ENCODE assay signal across 12 mouse cellular contexts in genomic region chr2:156843331-156843730, GRCm38 (mm10). TPM values are rescaled to one million over a fixed set of nuclear protein-coding genes. Genes with fewer than 3 reads are reported as not detected.
A peak's percentile ranks its signal among the peaks of the same experiment; 100 is the strongest.
DNase-seq lines count a peak whose midpoint lies in the region; ATAC-seq lines count a peak whose summit lies in the region.
"Had no signal": no experiment of that assay in that cellular context is flagged by ENCODE, and none has a peak within 500 bp of the region (broad histone marks: within the 10 kb centered on the region; RNA-seq: fewer than 3 reads in every experiment).

No protein-coding gene starts in this region.

- H3K27ac ChIP-seq in intestine, embryonic 15.5 days, result 0 out of 2 replicates have a peak overlapping the region, but pooled peaks have one; percentile 2
- no peak overlapping the region for H3K27ac ChIP-seq in intestine, embryonic 16.5 days (ENCODE audit: low read length)
- no peak overlapping the region for H3K27ac ChIP-seq in neural tube, embryonic 13.5 days (replicated peaks)
- peak overlapping the region; percentile 95; the same call in 1 of the 2 replicates for H3K27ac ChIP-seq in stomach, embryonic 15.5 days
- H3K27ac ChIP-seq: macrophage had no signal

- H3K27me3 ChIP-seq in intestine, embryonic 15.5 days (replicated peaks), result no peaks in the 10 kb centered on the region
- H3K27me3 ChIP-seq in intestine, embryonic 16.5 days (replicated peaks; ENCODE audit: control insufficient read depth, insufficient read depth, low read length), result no peaks in the 10 kb centered on the region
- H3K27me3 ChIP-seq in neural tube, embryonic 13.5 days, result peaks cover 21% of the 10 kb centered on the region; the same call in 1 of the 2 replicates
- H3K27me3 ChIP-seq in stomach, embryonic 15.5 days (replicated peaks), result no peaks in the 10 kb centered on the region

- no peak overlapping the region for H3K9ac ChIP-seq in intestine, embryonic 15.5 days
- no peak overlapping the region for H3K9ac ChIP-seq in intestine, embryonic 16.5 days (ENCODE audit: low read depth, low read length)
- no peak overlapping the region for H3K9ac ChIP-seq in neural tube, embryonic 13.5 days
- no peak overlapping the region for H3K9ac ChIP-seq in stomach, embryonic 15.5 days

- no peak for ATAC-seq in intestine, embryonic 15.5 days
- no peak for ATAC-seq in intestine, embryonic 16.5 days
- ATAC-seq in neural tube, embryonic 13.5 days (ENCODE audit: low read depth), result no peak
- ATAC-seq in stomach, embryonic 15.5 days (ENCODE audit: insufficient read depth, low FRiP score, low read depth), result no peak
- ATAC-seq: inflammation-experienced regulatory T-cells, adult 6 months had no signal

- peaks cover 48% of the 10 kb centered on the region for H3K4me1 ChIP-seq in intestine, embryonic 15.5 days (replicated peaks)
- peaks cover 45% of the 10 kb centered on the region for H3K4me1 ChIP-seq in intestine, embryonic 16.5 days (ENCODE audit: control insufficient read depth, insufficient read depth, low read length)
- H3K4me1 ChIP-seq in neural tube, embryonic 13.5 days (replicated peaks), result peaks cover 85% of the 10 kb centered on the region
- peaks cover 51% of the 10 kb centered on the region for H3K4me1 ChIP-seq in stomach, embryonic 15.5 days

- peak; percentile 43 to 65 for DNase-seq in cerebellum, postnatal 10 days
- DNase-seq in cerebellum, adult 8-10 months, result no peak
- no peak for DNase-seq in neural tube, embryonic 10.5 days (ENCODE audit: extremely low spot score, low spot score)
- no peak for DNase-seq in frontal cortex, postnatal 10 days (ENCODE audit: low spot score in 2 of 2)
- DNase-seq: cerebellum, adult 9-10 months; layer of hippocampus, adult 9-11 months had no signal

- H3K9me3 ChIP-seq in intestine, embryonic 15.5 days, result no peaks in the 10 kb centered on the region
- no peaks in the 10 kb centered on the region for H3K9me3 ChIP-seq in intestine, embryonic 16.5 days (ENCODE audit: control insufficient read depth, low read length)
- H3K9me3 ChIP-seq in neural tube, embryonic 13.5 days, result no peaks in the 10 kb centered on the region
- H3K9me3 ChIP-seq in stomach, embryonic 15.5 days, result no peaks in the 10 kb centered on the region

- peak overlapping the region; percentile 86 for H3K4me2 ChIP-seq in intestine, embryonic 15.5 days (replicated peaks)
- H3K4me2 ChIP-seq in intestine, embryonic 16.5 days (ENCODE audit: low read depth, low read length), result no peak overlapping the region
- H3K4me2 ChIP-seq in neural tube, embryonic 13.5 days, result peak overlapping the region; percentile 87
- peak overlapping the region; percentile 87 for H3K4me2 ChIP-seq in stomach, embryonic 15.5 days

- no peak overlapping the region for H3K4me3 ChIP-seq in intestine, embryonic 15.5 days (replicated peaks)
- no peak overlapping the region for H3K4me3 ChIP-seq in intestine, embryonic 16.5 days (ENCODE audit: low read length)
- no peak overlapping the region for H3K4me3 ChIP-seq in neural tube, embryonic 13.5 days
- no peak overlapping the region for H3K4me3 ChIP-seq in stomach, embryonic 15.5 days (replicated peaks)

- H3K36me3 ChIP-seq in intestine, embryonic 15.5 days, result peaks cover 8% of the 10 kb centered on the region
- H3K36me3 ChIP-seq in intestine, embryonic 16.5 days (ENCODE audit: control insufficient read depth, insufficient read depth, low read length), result peaks cover 6% of the 10 kb centered on the region; the same call in 1 of the 2 replicates
- peaks cover 5% of the 10 kb centered on the region; the same call in 1 of the 2 replicates for H3K36me3 ChIP-seq in neural tube, embryonic 13.5 days
- peaks cover 20% of the 10 kb centered on the region for H3K36me3 ChIP-seq in stomach, embryonic 15.5 days

- WGBS in intestine, embryonic 15.5 days, result 53% methylated on average over 10 of the region's 10 CpGs
- WGBS in intestine, embryonic 16.5 days, result 51% methylated on average over 10 of the region's 10 CpGs
- 59% methylated on average over 10 of the region's 10 CpGs for WGBS in neural tube, embryonic 13.5 days
- WGBS in stomach, embryonic 15.5 days, result 66% methylated on average over 10 of the region's 10 CpGs

RNA-seq across cellular contexts. Expression of gene Tgif2, which starts 3.5 kb away (rescaled TPM):
- 34.3 and 38.3 TPM in 2 replicates for polyA plus RNA-seq in intestine, embryonic 15.5 days (2015; fragmentation: Nextera tagmentation; extraction: Ambion mirVana)
- 28.3 and 28.6 TPM in 2 replicates for polyA plus RNA-seq in intestine, embryonic 16.5 days (2015; fragmentation: Nextera tagmentation; extraction: Ambion mirVana)
- polyA plus RNA-seq in neural tube, embryonic 13.5 days (2015; fragmentation: Nextera tagmentation; extraction: Ambion mirVana), result 24.1 and 31.1 TPM in 2 replicates
- 41.5 and 45.9 TPM in 2 replicates for polyA plus RNA-seq in stomach, embryonic 15.5 days (2015; fragmentation: Nextera tagmentation; extraction: Ambion mirVana)

RNA-seq across cellular contexts. Expression of gene 4930518I15Rik, which starts 14.4 kb away (rescaled TPM):
- 5.3 and 6.7 TPM in 2 replicates for polyA plus RNA-seq in intestine, embryonic 15.5 days (2015; fragmentation: Nextera tagmentation; extraction: Ambion mirVana)
- polyA plus RNA-seq in intestine, embryonic 16.5 days (2015; fragmentation: Nextera tagmentation; extraction: Ambion mirVana), result 5.1 and 5.3 TPM in 2 replicates
- 8.3 and 10.4 TPM in 2 replicates for polyA plus RNA-seq in neural tube, embryonic 13.5 days (2015; fragmentation: Nextera tagmentation; extraction: Ambion mirVana)
- 8.1 and 9.1 TPM in 2 replicates for polyA plus RNA-seq in stomach, embryonic 15.5 days (2015; fragmentation: Nextera tagmentation; extraction: Ambion mirVana)

RNA-seq across cellular contexts. Expression of gene Rab5if, which starts 19.6 kb away (rescaled TPM):
- 304 and 311 TPM in 2 replicates for polyA plus RNA-seq in intestine, embryonic 15.5 days (2015; fragmentation: Nextera tagmentation; extraction: Ambion mirVana)
- 295 and 299 TPM in 2 replicates for polyA plus RNA-seq in intestine, embryonic 16.5 days (2015; fragmentation: Nextera tagmentation; extraction: Ambion mirVana)
- polyA plus RNA-seq in neural tube, embryonic 13.5 days (2015; fragmentation: Nextera tagmentation; extraction: Ambion mirVana), result 161 and 167 TPM in 2 replicates
- polyA plus RNA-seq in stomach, embryonic 15.5 days (2015; fragmentation: Nextera tagmentation; extraction: Ambion mirVana), result 224 and 234 TPM in 2 replicates

RNA-seq across cellular contexts. Expression of gene Sla2, which starts 43.7 kb away (rescaled TPM):
- polyA plus RNA-seq in intestine, embryonic 15.5 days (2015; fragmentation: Nextera tagmentation; extraction: Ambion mirVana), result 0.53 and 0.66 TPM in 2 replicates
- polyA plus RNA-seq in intestine, embryonic 16.5 days (2015; fragmentation: Nextera tagmentation; extraction: Ambion mirVana), result 0.54 and 0.71 TPM in 2 replicates
- polyA plus RNA-seq in neural tube, embryonic 13.5 days (2015; fragmentation: Nextera tagmentation; extraction: Ambion mirVana), result 0.18 TPM in 1 of 2 replicates, not detected in the other
- polyA plus RNA-seq in stomach, embryonic 15.5 days (2015; fragmentation: Nextera tagmentation; extraction: Ambion mirVana), result 0.34 and 0.58 TPM in 2 replicates

Comparison
In these comparisons a context has a peak if more than half of its experiments do, and no peak if none do; other contexts are left out.
1. DNase-seq: peak in cerebellum, postnatal 10 days (2 of 2); none in cerebellum, adult 8-10 months (single experiment), neural tube, embryonic 10.5 days (single experiment) and frontal cortex, postnatal 10 days (0 of 2).
2. H3K27ac ChIP-seq: peak in intestine, embryonic 15.5 days (single experiment) and stomach, embryonic 15.5 days (single experiment); none in intestine, embryonic 16.5 days (single experiment) and neural tube, embryonic 13.5 days (single experiment).